Mouse (Mus musculus) cerebellum, adult (tissue): ENCODE data around the gene Pax5.
A peak's percentile ranks its signal among the peaks of the same experiment; 100 is the strongest.

Experiments used
- ATAC-seq: cut with Nextera tagmentation; 2 replicates; pipeline ENCODE4 v1.9.2; 2017; ENCODE audit warnings: mild to moderate bottlenecking, moderate library complexity, mixed read lengths; ENCODE audit not compliant: insufficient number of reproducible peaks, low FRiP score, low TSS enrichment

The Pax5 gene

DNA sequence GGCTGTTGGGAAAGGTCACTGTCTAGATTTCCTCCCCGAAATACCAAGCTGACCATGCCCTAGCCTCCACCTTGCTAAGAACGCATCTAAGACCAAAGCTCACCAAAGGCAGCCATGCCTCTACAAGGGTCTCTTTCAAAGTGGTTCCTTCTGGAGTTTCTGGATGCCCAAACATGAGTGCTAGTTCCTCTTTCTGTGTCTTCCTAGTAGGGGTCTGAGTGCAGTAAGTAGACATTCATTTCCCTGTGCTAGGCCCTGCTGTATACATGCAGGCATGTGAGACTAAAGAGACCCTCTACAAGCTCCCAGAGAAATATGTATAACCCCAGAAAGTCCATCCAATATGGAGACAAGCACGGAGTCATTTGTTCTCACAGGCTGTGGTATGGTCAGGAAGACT is 97.9 kb downstream of the Pax5 start:
- no peak for ATAC-seq

DNA sequence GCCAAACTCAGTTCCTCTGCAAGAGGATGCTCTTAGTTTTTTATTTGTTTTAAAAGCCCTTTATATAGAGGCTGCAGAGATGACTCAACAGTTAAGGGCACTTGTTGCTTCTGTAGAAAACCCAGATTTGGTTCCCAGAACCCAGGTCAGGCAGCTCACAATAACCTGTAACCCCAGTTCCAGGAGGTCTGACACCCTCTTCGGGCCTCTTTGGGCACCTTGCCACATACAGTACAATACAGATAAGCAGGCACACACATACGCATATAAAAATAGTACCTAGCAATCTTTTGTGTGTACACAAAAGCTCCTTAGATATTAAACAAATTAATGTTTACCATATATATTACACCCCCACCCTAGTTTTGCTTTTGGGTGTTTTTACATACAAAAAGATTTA is 104.8 kb downstream of the Pax5 start:
- no peak for ATAC-seq

DNA sequence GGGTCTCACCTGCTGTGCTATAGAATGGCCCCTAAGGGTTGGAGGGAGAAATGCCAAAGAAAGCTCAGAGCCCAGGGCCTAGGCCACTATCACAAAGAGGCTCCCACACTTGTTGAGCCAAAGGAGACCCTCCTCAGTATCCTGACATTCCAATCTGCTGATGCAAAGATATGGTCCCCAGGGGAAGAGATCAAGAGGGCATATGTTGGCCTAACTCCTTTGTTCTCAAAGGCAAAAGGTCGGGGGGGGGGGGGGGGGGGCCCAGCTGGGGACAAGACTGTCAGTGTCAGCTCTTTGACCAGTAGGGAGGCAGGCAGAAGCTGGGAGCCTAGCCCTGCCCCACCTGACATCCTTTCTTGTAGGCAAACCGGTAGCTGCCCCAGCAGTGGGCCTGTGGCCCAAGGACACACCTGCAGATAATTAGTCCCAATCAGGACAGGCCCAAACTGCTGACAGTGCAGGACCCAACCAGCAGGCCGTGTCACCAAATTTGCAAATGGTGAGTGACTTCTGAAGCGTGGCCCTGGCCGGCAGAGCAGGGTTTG is 108.0 kb downstream of the Pax5 start:
- ATAC-seq = no peak

DNA sequence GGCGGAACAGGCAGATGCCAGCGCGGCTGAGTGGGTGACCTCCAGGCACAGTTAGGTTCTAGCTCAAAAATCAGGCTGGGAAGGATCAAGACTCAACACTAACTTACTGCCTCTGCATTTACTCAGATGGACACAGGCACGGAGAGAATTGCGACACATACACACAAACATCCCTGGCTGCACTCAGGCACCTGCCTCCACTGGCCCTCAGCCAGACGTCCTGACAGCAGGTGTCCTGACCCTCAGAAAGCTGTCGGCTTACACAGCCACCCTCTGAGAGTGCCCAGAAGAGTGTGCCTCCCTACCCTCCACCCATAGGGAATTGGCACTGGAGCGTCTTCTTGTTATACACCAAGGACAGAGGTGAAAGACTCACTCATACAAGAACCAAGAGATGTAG is 108.9 kb downstream of the Pax5 start:
- ATAC-seq = no peak

DNA sequence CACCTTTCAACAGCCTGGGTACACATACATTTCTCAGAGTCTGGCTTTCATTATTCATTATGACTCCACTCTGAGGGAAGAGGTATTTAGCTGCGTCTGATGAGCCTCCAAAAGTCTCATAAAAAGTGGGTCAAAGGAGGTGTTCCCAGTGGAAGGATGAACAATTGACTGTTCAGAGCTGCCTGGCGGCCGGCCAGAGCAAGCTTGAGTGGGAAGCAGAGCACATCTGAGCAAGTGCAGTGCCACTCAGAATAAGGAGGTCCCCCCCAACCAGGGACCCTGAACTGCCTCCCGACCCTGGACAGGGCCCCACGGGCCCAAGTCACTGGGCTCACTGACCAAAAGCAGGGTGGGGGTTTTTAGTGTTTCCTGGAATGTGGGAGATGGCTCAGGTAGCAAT is 109.4 kb downstream of the Pax5 start:
- no peak for ATAC-seq

DNA sequence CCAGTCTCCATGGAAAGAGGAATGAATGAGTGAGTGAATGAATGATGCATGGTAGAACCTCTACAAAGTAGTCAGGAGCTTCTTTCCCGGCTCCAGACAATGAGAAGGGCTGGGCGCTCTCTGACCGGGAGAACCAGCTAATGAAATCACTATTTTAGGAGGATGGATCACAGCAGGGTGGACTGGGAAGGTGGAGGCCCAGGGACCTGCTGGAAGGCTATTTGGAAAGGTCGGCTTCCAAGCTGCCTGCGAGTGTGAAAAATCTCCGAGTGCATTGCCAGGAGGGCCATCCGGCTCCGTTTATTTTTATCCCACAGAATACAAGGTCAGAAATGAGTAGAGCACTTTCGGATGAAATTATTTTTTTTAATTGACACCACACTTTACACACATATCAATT is 112.3 kb downstream of the Pax5 start:
- ATAC-seq = peak; percentile 87

DNA sequence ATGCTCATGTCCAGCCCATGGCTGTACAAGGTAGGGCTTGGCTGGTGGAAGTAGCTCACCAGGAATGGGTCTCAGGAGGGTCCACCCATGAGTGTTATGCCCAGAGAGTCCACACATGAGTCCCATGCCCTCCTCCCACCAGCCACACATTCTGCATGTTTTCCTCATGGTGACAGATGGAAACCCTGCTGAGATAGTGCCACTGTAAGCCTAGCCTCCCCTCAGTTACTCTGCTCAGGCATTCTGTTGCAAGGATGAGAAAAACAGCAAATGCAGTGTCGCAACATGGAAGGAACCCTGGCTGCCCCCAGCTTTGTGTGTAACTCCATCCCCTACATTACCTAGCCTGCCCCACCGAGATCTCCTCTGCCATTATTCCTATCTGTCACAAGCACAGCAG is 117.2 kb downstream of the Pax5 start:
- no peak for ATAC-seq

DNA sequence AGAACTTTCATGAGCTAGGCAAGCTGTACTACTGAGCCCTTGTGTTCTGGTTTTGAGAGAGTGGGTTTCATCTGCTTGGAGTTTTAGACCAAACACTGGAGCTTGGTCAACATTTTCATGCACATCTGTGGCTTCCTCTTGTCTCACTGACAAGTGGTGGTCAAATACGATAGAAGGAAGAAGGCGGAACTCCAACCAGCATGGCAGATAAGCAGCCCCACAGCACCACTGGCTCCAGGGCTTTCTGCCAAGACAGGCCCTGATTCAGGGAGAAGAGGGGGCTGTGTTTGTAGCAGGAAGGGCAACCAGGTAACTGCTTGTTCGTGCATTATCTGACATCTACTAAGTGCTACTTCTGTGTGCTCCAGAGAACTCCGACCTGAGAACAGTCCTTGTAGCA is 127.6 kb downstream of the Pax5 start:
- no peak for ATAC-seq

DNA sequence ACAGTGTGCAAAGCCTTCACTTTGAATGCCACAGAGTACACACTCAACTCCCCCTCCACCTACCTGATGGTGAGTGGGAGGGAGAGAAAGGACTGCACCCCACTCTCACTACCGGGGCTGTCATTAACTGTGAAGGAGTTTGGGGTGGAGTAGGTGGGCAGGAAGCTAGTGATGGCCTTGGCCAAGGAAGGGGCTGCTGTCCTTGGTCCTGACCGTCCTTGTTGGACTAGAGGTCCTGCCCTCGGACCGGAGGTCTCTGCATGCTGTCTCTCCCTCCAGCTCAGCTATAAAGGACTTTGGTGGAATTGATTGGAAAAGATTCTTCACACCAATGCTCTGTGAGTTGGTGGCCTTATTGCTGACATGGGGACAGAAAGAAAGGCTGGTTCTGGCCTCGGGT is 131.7 kb downstream of the Pax5 start:
- no peak for ATAC-seq

DNA sequence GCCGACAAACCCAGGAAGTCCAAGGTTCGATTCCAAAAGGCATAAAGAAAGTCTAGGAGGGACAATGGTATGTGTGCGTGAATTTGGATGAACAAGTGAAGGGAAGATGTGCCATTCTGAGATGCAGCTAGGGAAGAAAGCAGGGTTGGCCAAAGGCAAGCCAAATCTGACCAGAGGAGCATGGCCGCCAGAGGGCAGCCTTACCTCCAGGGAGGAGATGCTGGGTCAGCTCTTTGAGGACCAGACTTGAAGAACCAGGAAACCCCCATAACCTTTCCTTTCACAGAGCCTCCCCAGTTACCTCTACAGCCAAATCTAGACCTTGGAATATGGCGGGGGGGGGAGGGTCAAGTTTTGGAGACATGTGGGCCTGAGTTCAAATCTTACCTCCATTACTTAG is 133.0 kb downstream of the Pax5 start:
- ATAC-seq = no peak

DNA sequence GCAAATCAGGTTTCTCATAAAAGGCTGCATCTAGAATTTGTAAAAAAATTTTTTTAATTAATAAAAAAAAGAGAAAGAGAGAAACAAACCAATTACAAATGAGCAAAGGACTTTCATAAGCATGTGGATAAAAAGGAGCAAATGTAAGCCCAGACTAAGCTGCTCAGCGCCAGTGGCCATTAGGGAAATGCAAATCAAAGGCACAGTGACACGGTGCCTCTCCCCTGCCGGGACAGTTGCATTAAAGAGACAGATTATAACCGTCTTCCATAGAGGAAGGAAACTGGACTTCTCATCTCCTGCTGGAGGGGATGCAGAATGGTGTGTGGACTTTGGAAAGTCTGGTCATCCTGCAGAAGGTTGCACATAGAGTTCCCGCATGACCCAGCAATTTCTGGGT is 133.5 kb downstream of the Pax5 start:
- ATAC-seq = no peak

DNA sequence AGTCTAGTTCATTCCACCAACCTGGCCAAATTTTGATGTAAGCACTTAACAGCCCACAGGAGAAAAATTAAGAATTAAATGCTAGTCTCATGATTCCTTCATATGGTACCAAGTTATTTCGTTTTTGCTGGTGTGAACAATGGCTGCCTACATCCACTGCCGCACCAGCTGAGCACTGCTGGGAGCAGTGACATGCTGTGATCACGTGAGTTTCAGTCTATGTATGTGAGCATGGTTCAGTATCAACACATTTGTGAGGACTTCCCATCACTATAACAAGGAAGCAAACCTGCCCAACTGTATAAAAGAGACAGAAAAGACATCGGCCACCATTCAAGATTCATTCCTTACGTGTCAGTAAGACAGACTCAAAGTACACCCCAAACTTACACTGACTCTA is 137.3 kb downstream of the Pax5 start:
- ATAC-seq = no peak

DNA sequence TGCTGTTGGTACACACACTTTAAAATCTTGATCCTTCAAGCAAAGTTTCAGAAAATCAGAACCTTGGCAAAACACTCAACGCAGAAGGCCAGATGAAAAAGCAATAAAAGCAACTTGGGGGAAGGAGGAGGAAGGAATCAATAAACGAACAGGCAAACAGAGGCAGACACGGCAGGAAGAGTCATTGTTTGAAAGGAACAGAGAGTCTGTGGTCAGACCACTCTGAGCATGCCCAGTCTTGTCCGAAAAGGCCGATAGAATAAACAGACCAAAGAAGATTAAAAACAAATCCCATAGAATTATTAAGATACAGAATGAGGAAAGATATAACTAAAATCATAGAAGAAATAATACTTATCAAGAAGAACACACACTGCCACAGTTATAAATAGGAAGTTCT is 137.9 kb downstream of the Pax5 start:
- no peak for ATAC-seq

DNA sequence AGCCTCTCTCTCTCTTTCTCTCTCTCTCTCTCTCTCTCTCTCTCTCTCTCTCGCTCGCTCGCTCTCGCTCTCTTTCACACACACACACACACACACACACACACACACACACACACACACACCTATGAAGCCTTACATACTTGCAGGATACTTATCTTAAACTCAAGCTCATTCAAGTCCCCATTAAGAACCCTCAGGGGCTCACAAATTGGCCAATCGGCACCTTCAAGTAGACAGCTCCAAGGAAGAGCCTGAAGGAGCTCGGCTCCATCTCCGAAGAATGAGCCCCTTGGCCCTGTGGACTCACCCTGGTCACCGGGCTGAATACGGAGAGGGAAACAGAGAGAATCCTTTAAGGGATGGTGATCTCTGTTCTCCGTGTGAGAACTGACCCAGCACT is 141.1 kb downstream of the Pax5 start:
- ATAC-seq = no peak

DNA sequence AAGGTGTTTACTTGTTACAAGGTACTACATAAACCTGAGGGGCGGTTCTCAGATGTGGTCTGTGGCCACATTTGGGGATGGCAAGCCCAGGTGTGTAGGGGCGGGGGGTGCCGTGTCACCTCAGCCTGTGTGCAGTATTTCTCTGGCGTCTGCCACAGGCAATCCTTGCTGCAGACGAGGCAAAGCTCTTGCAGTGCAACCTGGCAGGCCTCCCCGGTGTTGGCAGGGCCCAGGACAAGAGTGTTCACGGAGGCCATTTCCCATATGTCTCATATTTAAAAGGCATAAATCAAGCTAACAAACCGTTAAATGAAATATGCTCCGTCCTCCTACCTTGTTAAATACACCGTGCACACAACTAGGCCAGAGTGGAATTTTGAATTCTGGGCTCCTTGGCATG is 141.6 kb downstream of the Pax5 start:
- ATAC-seq = peak; percentile 50

DNA sequence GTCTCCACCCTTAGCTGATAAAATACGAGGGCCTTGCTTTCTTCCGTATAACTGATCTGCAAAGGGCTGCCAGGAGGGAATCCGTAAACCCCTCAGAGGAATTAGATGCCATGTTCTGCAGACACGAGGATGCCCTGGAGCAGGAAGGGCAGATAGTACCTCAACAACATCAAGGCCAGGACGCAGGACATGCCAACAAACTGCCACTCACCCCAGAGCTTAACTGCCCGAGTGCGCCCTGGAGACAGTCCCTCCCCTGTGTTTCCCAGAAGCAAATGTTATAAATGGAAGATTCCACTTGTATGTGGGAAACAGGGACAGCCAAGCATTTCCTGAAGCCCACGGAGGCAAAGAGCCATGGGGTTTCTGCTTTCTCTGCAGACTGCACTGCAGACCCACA is 143.9 kb downstream of the Pax5 start:
- ATAC-seq = no peak

DNA sequence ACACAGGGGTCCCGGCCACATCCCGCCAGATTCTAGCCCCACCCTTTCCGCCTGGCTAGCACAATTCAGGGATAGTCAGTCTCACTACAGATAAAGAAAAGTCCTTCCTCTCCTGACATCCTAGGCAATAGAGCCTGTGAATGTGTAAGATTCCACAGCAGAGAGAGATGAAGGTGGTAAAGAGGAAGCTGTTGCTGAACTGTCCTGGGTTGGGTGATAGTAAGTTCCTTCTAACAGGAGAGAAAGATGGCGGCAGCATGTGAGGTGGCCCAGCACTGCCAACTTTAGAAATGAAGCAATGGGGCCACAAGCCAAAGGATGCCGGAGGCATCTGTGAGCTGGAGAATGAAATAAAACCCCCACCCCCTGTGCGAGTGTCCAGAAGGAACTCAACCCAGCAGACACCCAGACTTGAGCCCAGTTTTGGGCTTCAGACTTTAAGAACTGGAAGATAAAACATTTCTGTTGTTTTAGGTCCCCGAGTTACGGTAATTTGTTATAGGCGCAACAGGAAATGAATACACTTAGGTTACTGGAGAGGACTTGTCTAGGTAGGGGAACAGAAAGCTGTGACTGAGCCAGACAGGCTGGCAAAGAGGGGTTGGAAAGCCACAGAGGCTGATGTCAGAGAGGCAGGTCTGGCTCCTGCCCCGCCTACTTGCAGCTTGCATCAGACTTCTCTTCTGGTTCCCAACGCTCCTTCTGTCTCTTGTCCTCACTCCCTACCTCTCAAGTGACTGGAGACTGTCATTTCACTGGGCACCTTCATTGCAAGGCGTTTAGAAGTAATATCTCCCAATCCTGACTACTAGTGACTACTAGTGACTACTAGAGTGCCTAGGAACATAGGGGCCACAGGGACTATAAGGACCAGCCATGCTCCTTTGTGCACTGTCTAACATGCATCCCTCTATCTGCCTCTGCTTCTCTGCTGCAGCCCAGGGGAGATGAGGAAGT is 144.9 kb downstream of the Pax5 start:
- no peak for ATAC-seq

DNA sequence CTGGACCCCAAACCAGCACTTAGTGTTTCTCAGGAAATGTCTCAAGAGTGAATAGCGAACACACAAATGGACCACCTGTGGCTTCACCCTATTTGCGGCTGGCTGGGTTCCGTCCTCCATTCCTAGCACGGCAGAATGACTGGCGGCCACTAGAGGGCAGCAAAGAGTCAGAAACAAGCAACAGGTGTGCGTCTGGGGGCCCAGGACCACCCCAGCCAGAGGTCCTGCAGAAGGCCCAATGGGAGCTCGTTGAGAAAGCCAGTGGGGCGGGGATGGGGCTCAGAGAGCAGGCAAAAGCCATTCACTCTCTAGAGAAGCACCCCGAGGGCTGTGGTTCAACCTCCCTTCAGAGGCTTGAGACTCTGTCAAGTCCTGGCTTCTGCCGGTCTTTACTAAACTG is 145.7 kb downstream of the Pax5 start:
- ATAC-seq = no peak

DNA sequence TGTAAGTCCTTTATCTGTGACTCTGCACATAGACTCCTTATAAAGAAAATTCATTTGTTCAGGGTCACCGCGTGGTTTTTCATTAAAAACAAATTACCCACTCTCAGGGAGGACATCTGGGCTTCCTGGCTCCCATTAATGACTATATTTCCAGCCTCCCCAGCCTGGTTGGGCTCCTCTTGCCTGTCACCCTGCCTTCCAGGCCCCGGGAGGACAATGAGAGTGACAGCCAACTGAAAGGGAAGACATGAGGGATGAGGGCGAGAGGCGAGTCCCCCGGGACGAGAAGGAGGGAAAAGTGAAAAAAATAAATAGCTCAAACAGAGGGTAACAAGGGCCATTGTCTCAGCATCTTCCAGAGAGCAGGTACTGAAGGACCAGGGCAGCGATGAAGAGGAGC is 149.3 kb downstream of the Pax5 start:
- ATAC-seq = no peak

DNA sequence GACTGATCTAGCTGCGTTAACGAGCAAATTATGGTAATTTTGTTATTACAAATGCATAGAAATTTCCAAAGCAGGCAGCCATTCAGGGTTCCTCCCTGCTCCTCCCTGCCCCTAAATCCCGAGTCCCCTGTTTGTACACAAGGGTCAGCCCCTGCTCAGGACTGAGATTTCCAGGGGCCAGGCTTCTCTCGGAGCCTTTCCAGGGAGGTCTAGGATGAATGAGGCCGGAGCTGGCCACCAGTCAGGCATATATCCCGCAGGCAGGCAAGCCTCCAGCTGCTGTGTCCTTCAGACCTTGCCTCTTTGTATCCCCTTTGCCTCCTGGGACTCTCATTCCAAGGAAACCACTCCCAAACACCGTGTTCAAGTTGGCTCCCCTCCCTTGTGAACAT is 151.7 kb downstream of the Pax5 start:
- ATAC-seq = no peak

DNA sequence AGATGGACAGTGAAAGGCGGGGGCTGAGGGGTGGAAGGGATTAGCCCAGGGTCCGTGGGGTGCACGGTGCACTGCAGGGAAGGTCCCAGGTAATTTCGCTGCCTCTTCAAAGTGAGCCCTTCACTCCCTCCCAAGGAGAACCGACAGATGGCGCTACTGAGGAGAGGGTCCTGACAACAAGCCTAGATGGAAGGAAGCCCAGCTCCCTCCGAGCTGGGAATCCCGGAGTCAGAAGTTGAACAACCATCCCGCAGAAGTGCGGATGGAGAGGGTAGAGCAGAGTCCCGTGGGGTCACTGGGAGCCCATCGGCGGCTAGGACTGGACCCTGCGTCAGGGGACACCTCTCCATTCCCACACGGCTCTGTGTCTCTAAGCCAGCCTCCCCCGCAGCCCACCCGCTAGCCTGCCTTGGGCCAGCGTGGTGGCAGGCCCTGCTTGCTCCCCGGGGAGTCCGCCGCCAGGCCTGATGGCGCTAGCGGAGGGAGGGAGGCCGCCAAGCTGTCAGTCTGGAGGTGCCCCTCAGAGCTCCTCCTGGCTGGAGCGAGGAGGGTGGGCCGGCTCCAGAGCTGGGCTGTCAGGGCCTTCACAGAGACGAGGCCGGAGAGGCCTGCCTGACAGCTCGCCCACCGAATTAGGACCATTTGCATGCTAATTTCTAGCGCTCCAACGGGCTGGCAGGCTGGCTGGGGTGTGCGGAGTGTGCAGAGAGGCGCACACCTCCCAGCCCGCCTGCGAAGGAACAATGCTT is 152.3 kb downstream of the Pax5 start:
- ATAC-seq = peak; percentile 53
